Mouse (Mus musculus): ENCODE data around the gene Ccdc88b.
A peak's percentile ranks its signal among the peaks of the same experiment; 100 is the strongest.

- TF ChIP-seq EP300 (IDR thresholded peaks at IDR 0.05; ENCODE audit: low read depth) (no peak), CTCF (IDR thresholded peaks at IDR 0.05; ENCODE audit: low read depth) (peak; percentile 49)
These were observed 1.6 kb downstream of the Ccdc88b start for GRCm38 (mm10) chr19:6856281-6857002.
